Mouse (Mus musculus): Measurements from ENCODE around the gene Spats1. TPM values are rescaled to one million over a fixed set of nuclear protein-coding genes. Genes with fewer than 3 reads are reported as not detected.
A peak's percentile ranks its signal among the peaks of the same experiment; 100 is the strongest.

The Spats1 gene
- polyA plus RNA-seq (2016; fragmentation: Nextera tagmentation; extraction: Ambion mirVana) = 0.62 and 1.4 TPM in 2 replicates

DNA sequence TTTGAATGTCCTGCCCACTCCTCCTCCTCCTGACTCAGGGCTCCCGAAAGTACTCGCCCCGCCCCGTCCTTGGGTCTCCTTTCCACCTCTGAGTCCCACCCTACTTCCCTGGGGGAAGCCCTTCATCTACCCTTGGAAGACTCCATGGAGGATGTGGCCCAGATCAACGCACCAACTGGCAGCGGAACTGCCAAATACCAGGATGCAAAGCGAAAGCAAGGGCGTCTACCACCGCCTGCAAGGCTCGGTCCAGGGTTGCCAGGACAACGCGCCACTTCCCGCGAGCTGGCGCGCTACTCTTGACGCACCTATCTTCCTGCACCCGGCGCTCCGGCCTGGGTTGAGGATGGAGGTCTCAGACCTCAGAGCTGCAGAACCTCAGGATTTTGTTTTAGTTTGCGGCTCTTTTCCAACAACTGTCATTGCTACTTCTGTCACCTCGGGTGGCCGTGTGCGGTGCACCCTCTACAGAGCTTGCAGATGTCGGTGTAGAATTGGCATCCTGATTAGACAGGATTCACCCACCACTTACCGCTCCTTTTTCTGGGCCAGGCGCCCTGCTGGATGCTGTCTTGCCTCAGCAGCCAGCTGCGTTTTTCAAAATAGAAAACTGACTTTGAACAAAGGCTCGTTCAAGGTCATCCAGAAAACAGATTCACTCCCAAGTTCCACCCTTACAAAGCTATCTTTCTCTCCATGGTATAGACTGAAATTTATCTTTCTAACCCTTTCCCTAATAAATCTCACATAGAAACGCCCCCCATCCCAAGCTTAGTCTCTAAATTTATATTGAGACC is at the start of gene Spats1:
Spats1 (minus strand) TSS at position 747 of the 797 bp plus-strand sequence.
- H3K4me3 ChIP-seq = peak within 1 kb of the TSS; percentile 38
- no peaks in the 10 kb centered on the region for H3K9me3 ChIP-seq (replicated peaks)
- 6% methylated on average over 30 of the region's 30 CpGs for WGBS
- H3K4me1 ChIP-seq = peaks cover 13% of the 10 kb centered on the region
- peaks cover 9% of the 10 kb centered on the region; the same call in 1 of the 2 replicates for H3K27me3 ChIP-seq
- no peak within 1 kb of the TSS for H3K27ac ChIP-seq
- H3K9ac ChIP-seq = peak within 1 kb of the TSS; percentile 46
- ATAC-seq (ENCODE audit: low FRiP score) = peak; percentile 85
- H3K36me3 ChIP-seq = no peaks in the 10 kb centered on the region
- peak within 1 kb of the TSS; percentile 74 for H3K4me2 ChIP-seq (replicated peaks)

GRCm38 (mm10) chr17:45524961-45525360 is 49.7 kb upstream of the Spats1 start:
- Histone ChIP-seq H3K4me2 (replicated peaks) (no peak overlapping the region), H3K4me3 (no peak overlapping the region), H3K9me3 (replicated peaks) (no peaks in the 10 kb centered on the region), H3K27me3 (peaks cover 31% of the 10 kb centered on the region), H3K27ac (no peak overlapping the region), H3K9ac (no peak overlapping the region), H3K4me1 (peaks cover 14% of the 10 kb centered on the region), H3K36me3 (peaks cover 12% of the 10 kb centered on the region)
- ATAC-seq (ENCODE audit: low FRiP score) = no peak
- WGBS = 60% methylated on average over 4 of the region's 4 CpGs

DNA sequence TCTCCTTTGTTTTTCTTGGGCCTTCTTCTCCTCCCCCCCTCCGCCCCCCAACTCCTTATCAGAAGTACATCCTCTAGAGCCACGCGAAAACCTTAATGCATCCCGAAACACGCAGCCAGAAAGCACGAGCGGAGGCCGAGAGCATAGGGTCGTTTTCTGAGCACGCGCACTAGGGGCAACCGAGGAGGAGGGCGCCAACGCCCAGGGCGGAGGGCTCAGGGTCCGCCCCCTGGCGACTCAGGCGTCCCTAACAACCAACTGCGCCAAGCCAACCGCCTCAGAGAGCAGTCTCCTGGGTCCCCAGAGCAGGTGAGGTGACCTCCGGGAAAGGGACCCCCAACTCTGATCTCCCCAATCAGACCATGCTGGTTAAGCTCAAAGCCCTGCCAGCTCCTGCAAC is 48.0 kb upstream of the Spats1 start, which contains the start of gene Tcte1:
Tcte1 (plus strand) TSS at position 172 of the 400 bp plus-strand sequence.
- Histone ChIP-seq H3K9me3 (replicated peaks) (no peaks in the 10 kb centered on the region), H3K36me3 (peaks cover 21% of the 10 kb centered on the region), H3K9ac (peak within 1 kb of the TSS; percentile 60), H3K4me2 (replicated peaks) (peak within 1 kb of the TSS; percentile 73), H3K27ac (no peak within 1 kb of the TSS), H3K27me3 (peaks cover 18% of the 10 kb centered on the region), H3K4me1 (peaks cover 19% of the 10 kb centered on the region), H3K4me3 (peak within 1 kb of the TSS; percentile 35)
- under 1% methylated on average over 21 of the region's 21 CpGs for WGBS
- peak; percentile 78 for ATAC-seq (ENCODE audit: low FRiP score)

- Histone ChIP-seq H3K4me2 (replicated peaks) (no peak overlapping the region), H3K27me3 (peaks cover 15% of the 10 kb centered on the region; the same call in 1 of the 2 replicates), H3K4me1 (peaks cover 19% of the 10 kb centered on the region), H3K4me3 (no peak overlapping the region), H3K36me3 (peaks cover 31% of the 10 kb centered on the region), H3K27ac (no peak overlapping the region), H3K9me3 (replicated peaks) (no peaks in the 10 kb centered on the region), H3K9ac (no peak overlapping the region)
- 86% methylated on average over 11 of the region's 11 CpGs for WGBS
- ATAC-seq (ENCODE audit: low FRiP score) = no peak
These were observed 44.9 kb upstream of the Spats1 start for GRCm38 (mm10) chr17:45520136-45520535.

GRCm38 (mm10) chr17:45518766-45519475 is 43.7 kb upstream of the Spats1 start:
- H3K27ac ChIP-seq = 0 out of 2 replicates have a peak overlapping the region, but pooled peaks have one; percentile 9
- no peaks in the 10 kb centered on the region for H3K9me3 ChIP-seq (replicated peaks)
- no peak overlapping the region for H3K4me2 ChIP-seq (replicated peaks)
- H3K4me1 ChIP-seq = peaks cover 19% of the 10 kb centered on the region
- H3K4me3 ChIP-seq = no peak overlapping the region
- WGBS = 85% methylated on average over 12 of the region's 12 CpGs
- H3K9ac ChIP-seq = no peak overlapping the region
- no peak for ATAC-seq (ENCODE audit: low FRiP score)
- peaks cover 4% of the 10 kb centered on the region; the same call in 1 of the 2 replicates for H3K27me3 ChIP-seq
- peaks cover 35% of the 10 kb centered on the region for H3K36me3 ChIP-seq

- Histone ChIP-seq H3K4me3 (no peak overlapping the region), H3K27ac (no peak overlapping the region), H3K9me3 (replicated peaks) (no peaks in the 10 kb centered on the region), H3K9ac (no peak overlapping the region), H3K27me3 (no peaks in the 10 kb centered on the region), H3K4me1 (peaks cover 8% of the 10 kb centered on the region), H3K36me3 (peaks cover 39% of the 10 kb centered on the region), H3K4me2 (replicated peaks) (no peak overlapping the region)
- 91% methylated on average over 28 of the region's 28 CpGs for WGBS
- ATAC-seq (ENCODE audit: low FRiP score) = no peak
These were observed 42.5 kb upstream of the Spats1 start for GRCm38 (mm10) chr17:45517549-45518215.

DNA sequence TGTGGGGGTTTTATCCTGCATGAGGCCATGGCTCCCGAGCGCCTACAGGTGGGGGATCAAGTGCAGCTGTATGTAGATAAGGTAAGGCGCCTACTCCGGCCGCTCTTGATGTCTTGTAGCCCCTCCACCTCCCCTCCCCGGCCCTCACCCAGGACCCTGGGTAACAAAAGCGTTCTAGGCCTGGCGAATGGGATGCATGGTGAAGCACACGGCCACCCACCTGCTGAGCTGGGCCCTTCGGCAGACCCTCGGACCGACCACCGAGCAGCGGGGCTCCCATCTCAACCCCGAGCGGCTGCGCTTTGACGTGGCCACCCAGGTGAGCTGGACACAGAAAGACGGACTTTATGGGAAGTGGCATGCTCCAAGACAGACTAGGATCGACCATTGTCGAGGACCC is 41.9 kb upstream of the Spats1 start:
- 90% methylated on average over 21 of the region's 21 CpGs for WGBS

GRCm38 (mm10) chr17:45516488-45516887 is 41.3 kb upstream of the Spats1 start:
- peak; percentile 21; the same call in 1 of the 2 replicates for ATAC-seq (ENCODE audit: low FRiP score)
- Histone ChIP-seq H3K4me2 (replicated peaks) (no peak overlapping the region), H3K36me3 (peaks cover 39% of the 10 kb centered on the region), H3K4me3 (no peak overlapping the region), H3K9ac (no peak overlapping the region), H3K27ac (no peak overlapping the region), H3K27me3 (no peaks in the 10 kb centered on the region), H3K9me3 (replicated peaks) (no peaks in the 10 kb centered on the region), H3K4me1 (0 out of 2 replicates have a peak, but pooled peaks cover 5% of the 10 kb centered on the region)
- WGBS = 53% methylated on average over 8 of the region's 8 CpGs

More for the DNA sequence above, 41.9 kb upstream of the Spats1 start:
- Histone ChIP-seq H3K4me3 (no peak overlapping the region), H3K9ac (no peak overlapping the region), H3K27ac (no peak overlapping the region), H3K4me2 (replicated peaks) (no peak overlapping the region), H3K27me3 (no peaks in the 10 kb centered on the region), H3K9me3 (replicated peaks) (no peaks in the 10 kb centered on the region), H3K4me1 (0 out of 2 replicates have a peak, but pooled peaks cover 5% of the 10 kb centered on the region), H3K36me3 (peaks cover 39% of the 10 kb centered on the region)
- peak; percentile 27; the same call in 1 of the 2 replicates for ATAC-seq (ENCODE audit: low FRiP score)

DNA sequence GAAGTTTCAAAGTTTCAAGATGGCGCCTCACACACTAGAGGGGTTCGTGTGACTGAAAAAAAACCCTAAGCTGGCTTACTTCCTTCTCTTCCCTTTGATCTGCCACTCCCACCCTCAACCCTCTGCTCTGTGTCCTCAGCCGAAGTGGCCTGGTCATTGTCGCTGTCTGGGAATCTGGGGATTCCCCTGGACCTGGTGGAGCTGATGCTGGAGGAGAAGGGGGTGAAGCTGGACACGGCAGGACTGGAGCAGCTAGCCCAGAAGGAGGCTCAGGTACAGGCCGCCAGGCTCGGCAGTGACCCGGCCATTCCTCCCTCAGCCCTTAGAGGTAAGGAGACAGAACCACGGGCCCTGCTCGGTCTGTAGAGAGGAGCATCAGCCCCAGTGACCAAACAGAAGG is 40.6 kb upstream of the Spats1 start:
- H3K9me3 ChIP-seq (replicated peaks) = no peaks in the 10 kb centered on the region
- 0 out of 2 replicates have a peak, but pooled peaks cover 5% of the 10 kb centered on the region for H3K4me1 ChIP-seq
- ATAC-seq (ENCODE audit: low FRiP score) = no peak
- no peak overlapping the region for H3K27ac ChIP-seq
- 84% methylated on average over 10 of the region's 10 CpGs for WGBS
- peaks cover 37% of the 10 kb centered on the region for H3K36me3 ChIP-seq
- no peak overlapping the region for H3K4me3 ChIP-seq
- no peak overlapping the region for H3K4me2 ChIP-seq (replicated peaks)
- H3K9ac ChIP-seq = no peak overlapping the region
- no peaks in the 10 kb centered on the region for H3K27me3 ChIP-seq

GRCm38 (mm10) chr17:45515204-45515726 is 40.0 kb upstream of the Spats1 start:
- WGBS = 68% methylated on average over 15 of the region's 15 CpGs
- no peak overlapping the region for H3K9ac ChIP-seq

GRCm38 (mm10) chr17:45511757-45512156 is 36.5 kb upstream of the Spats1 start:
- H3K4me2 ChIP-seq (replicated peaks) = no peak overlapping the region
- peaks cover 29% of the 10 kb centered on the region for H3K36me3 ChIP-seq
- H3K4me1 ChIP-seq = peaks cover 6% of the 10 kb centered on the region; the same call in 1 of the 2 replicates
- no peak overlapping the region for H3K4me3 ChIP-seq
- no peak overlapping the region for H3K9ac ChIP-seq
- H3K27ac ChIP-seq = no peak overlapping the region
- no peak for ATAC-seq (ENCODE audit: low FRiP score)
- WGBS = 95% methylated on average over 4 of the region's 4 CpGs
- H3K27me3 ChIP-seq = no peaks in the 10 kb centered on the region
- no peaks in the 10 kb centered on the region for H3K9me3 ChIP-seq (replicated peaks)

More at GRCm38 (mm10) chr17:45515204-45515726, 40.0 kb upstream of the Spats1 start:
- Histone ChIP-seq H3K4me3 (no peak overlapping the region), H3K27me3 (no peaks in the 10 kb centered on the region), H3K27ac (no peak overlapping the region), H3K36me3 (peaks cover 38% of the 10 kb centered on the region), H3K9me3 (replicated peaks) (no peaks in the 10 kb centered on the region), H3K4me2 (replicated peaks) (no peak overlapping the region), H3K4me1 (0 out of 2 replicates have a peak, but pooled peaks cover 5% of the 10 kb centered on the region)
- ATAC-seq (ENCODE audit: low FRiP score) = no peak
